Mouse (Mus musculus) liver, postnatal 0 days (tissue): Measurements from ENCODE around the gene Golga7b. TPM values are rescaled to one million over a fixed set of nuclear protein-coding genes. Genes with fewer than 3 reads are reported as not detected.

ENCODE experiments used
- ATAC-seq: fragments of 200-750 bp; cut with Nextera tagmentation; 2 replicates; pipeline ENCODE4 v1.8.0; 2017; ENCODE audit warnings: mild to moderate bottlenecking, moderate library complexity
- DNase-seq: peaks from one replicate; pipeline ENCODE4 v3.0.0-alpha.2; 2016
- H3K27ac ChIP-seq: fragments of 300-500 bp; sonication (generic); 2 replicates; pipeline ENCODE4 v1.5.1; 2014; ENCODE audit warnings: antibody characterized with exemption, moderate library complexity, mild to moderate bottlenecking, low read depth
- H3K27me3 ChIP-seq: fragments of 300-500 bp; sonication (generic); 2 replicates; pipeline ENCODE4 v1.6.1; 2014; ENCODE audit warnings: low read length, control low read depth, mixed read lengths; ENCODE audit not compliant: insufficient read depth
- H3K36me3 ChIP-seq: fragments of 300-500 bp; sonication (generic); replicated peaks from 2 replicates; pipeline ENCODE4 v1.6.1; 2014; ENCODE audit warnings: mild to moderate bottlenecking, control low read depth, low read length, moderate library complexity, mixed read lengths; ENCODE audit not compliant: insufficient read depth
- H3K4me1 ChIP-seq: fragments of 300-500 bp; sonication (generic); 2 replicates; pipeline ENCODE4 v1.6.1; 2014; ENCODE audit warnings: antibody characterized with exemption, mild to moderate bottlenecking, control low read depth; ENCODE audit not compliant: insufficient read depth
- H3K4me2 ChIP-seq: fragments of 300-500 bp; sonication (generic); 2 replicates; pipeline ENCODE4 v1.6.1; 2014; ENCODE audit warnings: low read depth, mild to moderate bottlenecking, low read length, moderate library complexity, mixed read lengths
- H3K4me3 ChIP-seq: fragments of 300-500 bp; sonication (generic); 2 replicates; pipeline ENCODE4 v1.5.1; 2014; ENCODE audit warnings: low read depth, low read length
- H3K9ac ChIP-seq: fragments of 300-500 bp; sonication (generic); replicated peaks from 2 replicates; pipeline ENCODE4 v1.6.1; 2014; ENCODE audit warnings: mild to moderate bottlenecking, moderate library complexity
- H3K9me3 ChIP-seq: fragments of 300-500 bp; sonication (generic); 2 replicates; pipeline ENCODE4 v1.6.1; 2016; ENCODE audit warnings: mild to moderate bottlenecking, control low read depth, low read length, mixed read lengths
- CTCF ChIP-seq: sonication (generic); IDR thresholded peaks from 2 replicates; pipeline ENCODE4 v1.5.1; 2016; ENCODE audit warnings: antibody characterized with exemption, low read depth
- EP300 ChIP-seq: IDR thresholded peaks from 2 replicates; pipeline ENCODE4 v1.6.1; 2016; ENCODE audit warnings: antibody characterized with exemption, low read depth, mild to moderate bottlenecking
- WGBS: fragments of 180-500 bp; shearing (Covaris S2); extraction: QIAGEN DNeasy Blood & Tissue Kit; methylation state at CpG from one replicate; pipeline ENCODE4 v1.1.7; 2014; ENCODE audit not compliant: insufficient replicate concordance; 5-methylcytosine and 5-hydroxymethylcytosine counted together
- polyA plus RNA-seq: library from polyadenylated mRNA; unstranded; fragments of >200 nt; fragmentation: Nextera tagmentation; extraction: Ambion mirVana; gene quantifications from 2 replicates; pipeline ENCODE4 v1.2.1, GENCODE M21; 2015

Gene Golga7b
- polyA plus RNA-seq, 1 experiment from 2014 or later = not detected

GRCm38 (mm10) chr19:42256611-42257240 is 9.4 kb downstream of the Golga7b start:
- DNase-seq (no peak), ATAC-seq (no peak)
- TF ChIP-seq CTCF = no peak
- Histone ChIP-seq H3K27me3 (peaks cover 21% of the 10 kb centered on the region), H3K4me1 (0 out of 2 replicates have a peak, but pooled peaks cover 2% of the 10 kb centered on the region), H3K27ac (no peak overlapping the region), H3K9me3 (no peaks in the 10 kb centered on the region), H3K4me3 (no peak overlapping the region), H3K36me3 (no peaks in the 10 kb centered on the region), H3K4me2 (no peak overlapping the region), H3K9ac (no peak overlapping the region)
- WGBS = 79% methylated on average over 12 of the region's 12 CpGs

GRCm38 (mm10) chr19:42257241-42257635 is 9.9 kb downstream of the Golga7b start:
- Histone ChIP-seq H3K27ac (no peak overlapping the region), H3K9me3 (no peaks in the 10 kb centered on the region), H3K9ac (no peak overlapping the region), H3K4me3 (no peak overlapping the region), H3K36me3 (no peaks in the 10 kb centered on the region), H3K4me2 (no peak overlapping the region), H3K4me1 (0 out of 2 replicates have a peak, but pooled peaks cover 2% of the 10 kb centered on the region), H3K27me3 (peaks cover 21% of the 10 kb centered on the region)
- no peak for DNase-seq
- ATAC-seq = no peak
- WGBS = 81% methylated on average over 12 of the region's 12 CpGs
- no peak for TF ChIP-seq CTCF
- TF ChIP-seq EP300 = no peak

- H3K4me1 ChIP-seq = 0 out of 2 replicates have a peak, but pooled peaks cover 2% of the 10 kb centered on the region
- no peak overlapping the region for H3K27ac ChIP-seq
- DNase-seq (no peak), ATAC-seq (no peak)
- no peaks in the 10 kb centered on the region for H3K9me3 ChIP-seq
- no peak overlapping the region for H3K9ac ChIP-seq
- WGBS = 60% methylated on average over 3 of the region's 3 CpGs
- no peak overlapping the region for H3K4me3 ChIP-seq
- peaks cover 21% of the 10 kb centered on the region for H3K27me3 ChIP-seq
- no peak overlapping the region for H3K4me2 ChIP-seq
- H3K36me3 ChIP-seq = no peaks in the 10 kb centered on the region
- TF ChIP-seq CTCF (no peak), EP300 (no peak)
Measured at GRCm38 (mm10) chr19:42258031-42258430, 10.7 kb downstream of the Golga7b start.

- Histone ChIP-seq H3K9ac (no peak overlapping the region), H3K36me3 (no peaks in the 10 kb centered on the region), H3K27me3 (peaks cover 21% of the 10 kb centered on the region), H3K27ac (no peak overlapping the region), H3K4me3 (no peak overlapping the region), H3K4me2 (no peak overlapping the region), H3K9me3 (no peaks in the 10 kb centered on the region), H3K4me1 (0 out of 2 replicates have a peak, but pooled peaks cover 2% of the 10 kb centered on the region)
- ATAC-seq (no peak), DNase-seq (no peak)
- WGBS = 61% methylated on average over 5 of the region's 5 CpGs
- TF ChIP-seq EP300 = no peak
- TF ChIP-seq CTCF = no peak
Measured at GRCm38 (mm10) chr19:42258596-42258995, 11.2 kb downstream of the Golga7b start.

- Histone ChIP-seq H3K27ac (no peak overlapping the region), H3K4me3 (no peak overlapping the region), H3K9ac (no peak overlapping the region), H3K4me1 (0 out of 2 replicates have a peak, but pooled peaks cover 2% of the 10 kb centered on the region), H3K27me3 (peaks cover 11% of the 10 kb centered on the region), H3K4me2 (no peak overlapping the region), H3K36me3 (no peaks in the 10 kb centered on the region), H3K9me3 (no peaks in the 10 kb centered on the region)
- DNase-seq (no peak), ATAC-seq (no peak)
- TF ChIP-seq CTCF (no peak), EP300 (no peak)
- WGBS = 67% methylated on average over 8 of the region's 8 CpGs
Measured at GRCm38 (mm10) chr19:42260486-42260885, 13.1 kb downstream of the Golga7b start.

GRCm38 (mm10) chr19:42263524-42263923 is 16.1 kb downstream of the Golga7b start:
- DNase-seq (no peak), ATAC-seq (no peak)
- H3K4me1 ChIP-seq = no peaks in the 10 kb centered on the region
- no peak overlapping the region for H3K4me2 ChIP-seq
- H3K27ac ChIP-seq = no peak overlapping the region
- 0 out of 2 replicates have a peak, but pooled peaks cover 3% of the 10 kb centered on the region for H3K27me3 ChIP-seq
- H3K9ac ChIP-seq = no peak overlapping the region
- no peaks in the 10 kb centered on the region for H3K9me3 ChIP-seq
- no peak overlapping the region for H3K4me3 ChIP-seq
- 39% methylated on average over 3 of the region's 3 CpGs for WGBS
- TF ChIP-seq CTCF (no peak), EP300 (no peak)
- no peaks in the 10 kb centered on the region for H3K36me3 ChIP-seq
